Mouse (Mus musculus): ENCODE measurements around the gene Olfr507. TPM values are rescaled to one million over a fixed set of nuclear protein-coding genes. Genes with fewer than 3 reads are reported as not detected.

Olfr507 gene
- polyA plus RNA-seq (2015; fragmentation: Nextera tagmentation; extraction: Ambion mirVana), result not detected in 2 replicates

GRCm38 (mm10) chr7:108621514-108621913 lies at the start of gene Olfr507:
Gene Olfr507 (plus strand): TSS chr7:108621814.

GRCm38 (mm10) chr7:108610487-108610886 lies 11.1 kb upstream of the Olfr507 start, which contains the start of gene Olfr506:
Gene Olfr506 (plus strand): TSS chr7:108610787.

GRCm38 (mm10) chr7:108629694-108630093 lies 8.1 kb downstream of the Olfr507 start, which contains the start of gene Olfr508:
Gene Olfr508 (plus strand): TSS chr7:108629994.

GRCm38 (mm10) chr7:108651806-108652205 lies 30.2 kb downstream of the Olfr507 start, which contains the start of gene Olfr509:
Gene Olfr509 (minus strand): TSS chr7:108651906.

GRCm38 (mm10) chr7:108666118-108666517 lies 44.5 kb downstream of the Olfr507 start, which contains the start of gene Olfr510:
Gene Olfr510 (plus strand): TSS chr7:108666418.

Other genes starting within 250 kb of the Olfr507 start
- not detected in 2 replicates for gene Olfr495, start 228.6 kb upstream of the Olfr507 start, polyA plus RNA-seq (2015; fragmentation: Nextera tagmentation; extraction: Ambion mirVana)
- not detected in 2 replicates for gene Olfr497, start 201.4 kb upstream of the Olfr507 start, polyA plus RNA-seq (2015; fragmentation: Nextera tagmentation; extraction: Ambion mirVana)
- not detected in 2 replicates for gene Olfr498, start 156.5 kb upstream of the Olfr507 start, polyA plus RNA-seq (2015; fragmentation: Nextera tagmentation; extraction: Ambion mirVana)
- gene Olfr502, start 96.7 kb upstream of the Olfr507 start, polyA plus RNA-seq (2015; fragmentation: Nextera tagmentation; extraction: Ambion mirVana), result not detected in 2 replicates
- gene Olfr503, start 77.3 kb upstream of the Olfr507 start, polyA plus RNA-seq (2015; fragmentation: Nextera tagmentation; extraction: Ambion mirVana), result not detected in 2 replicates
- gene Olfr504, start 56.0 kb upstream of the Olfr507 start, polyA plus RNA-seq (2015; fragmentation: Nextera tagmentation; extraction: Ambion mirVana), result not detected in 2 replicates
- not detected in 2 replicates for gene Olfr506, start 11.0 kb upstream of the Olfr507 start, polyA plus RNA-seq (2015; fragmentation: Nextera tagmentation; extraction: Ambion mirVana)
- not detected in 2 replicates for gene Olfr508, start 8.2 kb downstream of the Olfr507 start, polyA plus RNA-seq (2015; fragmentation: Nextera tagmentation; extraction: Ambion mirVana)
- gene Olfr509, start 30.1 kb downstream of the Olfr507 start, polyA plus RNA-seq (2015; fragmentation: Nextera tagmentation; extraction: Ambion mirVana), result 0.04 TPM in 1 of 2 replicates, not detected in the other
- not detected in 2 replicates for gene Olfr510, start 44.6 kb downstream of the Olfr507 start, polyA plus RNA-seq (2015; fragmentation: Nextera tagmentation; extraction: Ambion mirVana)
- not detected in 2 replicates for gene Olfr512, start 91.5 kb downstream of the Olfr507 start, polyA plus RNA-seq (2015; fragmentation: Nextera tagmentation; extraction: Ambion mirVana)
- not detected in 2 replicates for gene Olfr513, start 129.2 kb downstream of the Olfr507 start, polyA plus RNA-seq (2015; fragmentation: Nextera tagmentation; extraction: Ambion mirVana)
- not detected in 2 replicates for gene Olfr514, start 204.2 kb downstream of the Olfr507 start, polyA plus RNA-seq (2015; fragmentation: Nextera tagmentation; extraction: Ambion mirVana)
- not detected in 2 replicates for gene Olfr516, start 228.7 kb downstream of the Olfr507 start, polyA plus RNA-seq (2015; fragmentation: Nextera tagmentation; extraction: Ambion mirVana)